Mouse (Mus musculus): Measurements from ENCODE around the gene Caln1. TPM values are rescaled to one million over a fixed set of nuclear protein-coding genes. Genes with fewer than 3 reads are reported as not detected.

The Caln1 gene
- polyA plus RNA-seq (2012; ENCODE audit: insufficient read depth, low replicate concordance), result not detected in 2 replicates

DNA sequence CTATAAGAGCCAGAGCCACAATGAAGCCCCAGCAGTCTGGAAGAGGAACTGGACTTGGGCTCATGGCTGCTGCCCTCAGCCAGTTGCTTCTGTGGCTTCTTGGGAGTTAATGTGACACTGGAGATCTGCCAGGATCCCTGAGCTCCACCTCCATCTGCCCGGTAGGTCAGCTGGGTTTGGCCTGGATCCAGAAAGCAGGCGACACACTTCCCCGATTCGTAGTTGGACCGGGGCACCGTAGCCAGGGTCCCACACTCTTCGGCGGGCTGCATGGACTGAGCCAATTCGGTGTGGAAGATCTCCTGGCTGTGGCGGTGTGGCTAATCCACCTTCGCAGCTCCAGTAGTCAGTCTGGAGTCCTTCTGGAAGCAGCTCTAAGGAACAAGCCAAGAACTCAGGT lies at the start of gene Caln1:
TSS of gene Caln1 (plus strand) at position 219 of the 400 bp plus-strand sequence.
- Histone ChIP-seq H3K36me3 (replicated peaks; ENCODE audit: low read length) (no peaks in the 10 kb centered on the region), H3K4me3 (replicated peaks) (no peak within 1 kb of the TSS), H3K9me3 (peaks cover 26% of the 10 kb centered on the region), H3K4me1 (no peaks in the 10 kb centered on the region), H3K27me3 (replicated peaks) (no peaks in the 10 kb centered on the region)
- TF ChIP-seq GATA1 (IDR thresholded peaks at IDR 0.05; ENCODE audit: borderline replicate concordance, low read length), result no peak
- TF ChIP-seq FLI1 (IDR thresholded peaks at IDR 0.05; ENCODE audit: low read length), result no peak

DNA sequence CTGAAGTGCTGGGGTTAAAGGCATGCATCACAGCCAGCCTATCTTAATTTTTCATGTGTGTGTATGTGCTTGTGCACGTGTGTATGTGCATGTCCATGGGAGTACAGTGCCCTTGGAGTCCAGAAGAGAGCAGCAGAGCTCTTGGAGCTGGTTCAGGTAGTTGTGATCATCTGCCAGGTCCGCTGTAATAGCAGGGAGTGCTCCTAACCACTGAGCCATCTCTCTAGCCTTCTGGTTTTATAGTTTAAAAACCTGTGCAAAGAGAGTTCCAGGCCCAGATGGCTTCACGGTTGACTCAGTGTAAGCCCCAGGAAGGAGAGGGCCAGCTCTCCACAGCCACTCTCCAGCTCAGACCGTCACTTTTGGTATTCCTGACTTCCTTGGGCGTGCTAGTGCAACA lies 49.5 kb upstream of the Caln1 start:
- no peaks in the 10 kb centered on the region for H3K27me3 ChIP-seq (replicated peaks)
- H3K4me1 ChIP-seq, result peaks cover 30% of the 10 kb centered on the region
- H3K36me3 ChIP-seq (replicated peaks; ENCODE audit: low read length), result peaks cover 70% of the 10 kb centered on the region
- no peak overlapping the region for H3K4me3 ChIP-seq (replicated peaks)
- peaks cover 8% of the 10 kb centered on the region for H3K9me3 ChIP-seq
- TF ChIP-seq FLI1 (IDR thresholded peaks at IDR 0.05; ENCODE audit: low read length) (no peak), GATA1 (IDR thresholded peaks at IDR 0.05; ENCODE audit: borderline replicate concordance, low read length) (no peak)

DNA sequence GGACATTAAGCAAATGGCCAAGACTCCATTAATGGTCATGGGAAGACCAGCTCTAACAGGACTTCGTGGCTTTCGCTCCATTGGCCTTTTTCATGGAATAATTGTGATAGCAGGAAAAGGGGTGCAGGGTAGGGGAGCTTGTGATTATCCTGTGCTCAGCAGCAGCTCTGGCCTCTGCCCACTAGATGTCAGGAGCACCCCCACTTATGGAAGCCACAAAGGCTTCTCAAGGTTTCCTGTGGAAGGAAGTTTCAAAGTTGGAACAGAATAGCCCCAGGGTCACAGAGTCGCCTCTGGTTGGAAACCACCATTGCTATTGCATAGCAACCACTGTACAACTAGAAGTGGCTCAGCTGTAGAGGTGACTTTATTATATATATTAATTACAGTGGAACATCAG lies 48.8 kb upstream of the Caln1 start:
- Histone ChIP-seq H3K36me3 (replicated peaks; ENCODE audit: low read length) (peaks cover 72% of the 10 kb centered on the region), H3K27me3 (replicated peaks) (no peaks in the 10 kb centered on the region), H3K9me3 (peaks cover 11% of the 10 kb centered on the region), H3K4me3 (replicated peaks) (no peak overlapping the region), H3K4me1 (peaks cover 30% of the 10 kb centered on the region)
- TF ChIP-seq GATA1 (IDR thresholded peaks at IDR 0.05; ENCODE audit: borderline replicate concordance, low read length) (no peak), FLI1 (IDR thresholded peaks at IDR 0.05; ENCODE audit: low read length) (no peak)

DNA sequence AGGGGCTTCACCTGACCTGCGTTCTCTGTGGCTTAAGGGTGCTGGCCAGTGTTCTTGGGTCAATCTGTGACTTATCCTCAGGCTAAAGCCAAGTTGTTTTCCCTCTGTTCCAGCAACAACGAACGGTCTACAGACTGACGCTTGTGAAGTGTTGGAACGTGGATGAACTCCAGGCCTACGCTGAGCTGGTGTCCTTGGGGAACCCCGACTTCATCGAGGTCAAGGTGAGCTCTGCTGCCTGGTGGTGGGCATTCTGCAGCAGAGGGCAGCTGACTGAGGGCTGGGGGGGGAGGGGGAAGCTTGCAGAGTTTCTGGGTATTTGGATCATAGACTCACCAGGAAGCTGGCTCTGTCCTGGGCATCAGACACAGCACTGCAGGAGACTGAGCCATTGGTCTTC lies 43.8 kb upstream of the Caln1 start:
- H3K9me3 ChIP-seq, result peaks cover 11% of the 10 kb centered on the region
- TF ChIP-seq GATA1 (IDR thresholded peaks at IDR 0.05; ENCODE audit: borderline replicate concordance, low read length) (no peak), FLI1 (IDR thresholded peaks at IDR 0.05; ENCODE audit: low read length) (no peak)
- H3K4me1 ChIP-seq, result peaks cover 46% of the 10 kb centered on the region
- no peak overlapping the region for H3K4me3 ChIP-seq (replicated peaks)
- H3K27me3 ChIP-seq (replicated peaks), result no peaks in the 10 kb centered on the region
- H3K36me3 ChIP-seq (replicated peaks; ENCODE audit: low read length), result peaks cover 71% of the 10 kb centered on the region

DNA sequence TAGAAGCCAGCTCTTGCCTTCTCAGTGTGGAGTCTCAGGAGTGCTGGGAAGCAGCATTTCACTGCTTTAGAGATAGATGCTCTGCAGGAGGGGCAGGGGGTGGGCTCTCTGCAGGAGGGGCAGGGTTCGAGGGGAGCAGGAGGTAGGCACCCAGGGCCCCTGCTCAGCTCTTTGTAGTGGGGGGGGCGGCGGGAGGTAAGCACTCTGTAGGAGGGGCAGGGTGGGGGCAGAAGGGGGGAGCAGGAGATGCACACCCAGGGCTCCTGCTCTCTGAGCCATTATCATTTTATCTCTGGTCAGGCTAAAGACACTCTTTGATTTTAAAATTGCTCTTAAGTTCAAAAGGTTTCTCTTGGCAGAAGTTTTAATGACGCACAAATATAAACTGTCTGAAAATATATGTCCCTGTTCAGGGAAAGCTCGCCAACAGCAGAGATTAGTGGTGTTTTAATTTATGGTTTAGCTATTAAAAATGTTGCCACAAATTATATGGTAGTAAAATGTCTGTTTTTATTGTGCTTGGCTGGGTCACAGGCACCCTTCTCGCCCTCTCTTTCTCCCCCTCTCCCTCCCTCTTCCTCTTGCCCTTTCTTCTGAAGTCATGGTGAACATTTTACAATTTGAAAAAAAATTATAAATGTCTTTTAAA lies 41.5 kb upstream of the Caln1 start:
- Histone ChIP-seq H3K4me1 (peaks cover 24% of the 10 kb centered on the region), H3K36me3 (replicated peaks; ENCODE audit: low read length) (peaks cover 70% of the 10 kb centered on the region), H3K9me3 (peaks cover 11% of the 10 kb centered on the region), H3K27me3 (replicated peaks) (no peaks in the 10 kb centered on the region), H3K4me3 (replicated peaks) (no peak overlapping the region)
- TF ChIP-seq GATA1 (IDR thresholded peaks at IDR 0.05; ENCODE audit: borderline replicate concordance, low read length) (no peak), FLI1 (IDR thresholded peaks at IDR 0.05; ENCODE audit: low read length) (no peak)

DNA sequence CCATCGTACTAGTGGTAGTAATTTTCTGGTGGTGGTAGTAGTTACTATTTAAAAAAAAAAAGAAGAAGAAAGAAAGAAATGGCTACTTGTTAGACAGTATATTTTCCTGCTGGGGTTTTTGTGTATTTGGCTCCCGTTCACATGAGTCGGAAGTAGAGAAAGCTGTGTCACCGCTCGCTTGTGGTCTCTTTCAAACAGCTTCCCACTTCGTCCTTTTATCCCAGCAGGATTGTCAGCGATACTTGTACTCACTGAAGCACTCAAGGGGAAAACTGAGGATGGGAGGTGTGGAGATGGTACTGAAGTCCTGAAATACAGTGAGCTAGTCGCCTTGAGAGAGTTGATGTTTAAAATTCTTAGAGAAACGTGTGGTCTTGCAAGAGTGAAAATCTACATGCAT lies 40.9 kb upstream of the Caln1 start:
- Histone ChIP-seq H3K27me3 (replicated peaks) (no peaks in the 10 kb centered on the region), H3K4me3 (replicated peaks) (no peak overlapping the region), H3K9me3 (peaks cover 11% of the 10 kb centered on the region), H3K36me3 (replicated peaks; ENCODE audit: low read length) (peaks cover 65% of the 10 kb centered on the region), H3K4me1 (peaks cover 24% of the 10 kb centered on the region)
- no peak for TF ChIP-seq FLI1 (IDR thresholded peaks at IDR 0.05; ENCODE audit: low read length)
- TF ChIP-seq GATA1 (IDR thresholded peaks at IDR 0.05; ENCODE audit: borderline replicate concordance, low read length), result no peak

DNA sequence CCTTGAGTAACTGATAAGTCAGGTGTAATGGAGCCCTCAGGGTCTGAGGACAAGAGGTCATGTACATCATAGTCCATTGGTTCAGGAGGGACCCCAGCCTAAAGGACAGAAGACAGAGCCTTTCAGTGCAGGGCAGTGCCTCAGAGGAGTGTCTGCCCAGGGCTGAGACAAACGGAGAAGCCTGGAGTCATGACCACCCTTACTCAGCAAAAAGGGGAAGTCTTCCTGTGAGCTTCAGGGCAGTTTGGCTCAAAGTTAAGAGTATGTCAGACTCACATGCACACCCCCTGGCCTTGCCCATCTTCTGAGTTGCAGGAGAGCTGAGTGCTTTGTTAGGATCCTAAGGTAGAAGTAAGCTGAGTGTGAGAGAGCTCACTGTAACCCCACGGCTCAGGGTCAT lies 39.4 kb upstream of the Caln1 start:
- peaks cover 62% of the 10 kb centered on the region for H3K36me3 ChIP-seq (replicated peaks; ENCODE audit: low read length)
- H3K4me3 ChIP-seq (replicated peaks), result no peak overlapping the region
- H3K9me3 ChIP-seq, result peaks cover 5% of the 10 kb centered on the region
- no peak for TF ChIP-seq FLI1 (IDR thresholded peaks at IDR 0.05; ENCODE audit: low read length)
- TF ChIP-seq GATA1 (IDR thresholded peaks at IDR 0.05; ENCODE audit: borderline replicate concordance, low read length), result no peak
- H3K4me1 ChIP-seq, result peaks cover 24% of the 10 kb centered on the region
- H3K27me3 ChIP-seq (replicated peaks), result no peaks in the 10 kb centered on the region

DNA sequence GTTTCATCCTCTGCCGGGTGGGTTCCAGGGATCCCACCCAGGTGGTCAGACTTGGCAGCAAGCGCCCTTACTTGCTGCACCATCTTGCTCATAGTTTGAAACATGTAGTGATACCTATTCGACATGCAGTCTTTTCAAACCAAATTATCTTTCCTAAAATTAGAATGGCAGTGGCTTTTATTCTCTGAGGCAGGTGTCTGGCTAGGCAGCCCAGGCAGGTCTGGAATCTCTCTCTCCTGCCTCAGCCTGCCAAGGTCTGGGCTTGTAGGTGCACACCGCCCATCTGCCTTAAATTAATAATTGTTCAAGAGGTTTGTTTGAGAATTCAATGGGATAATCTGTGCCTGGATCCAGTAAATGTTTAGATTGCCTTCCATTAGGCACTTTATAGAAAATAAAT lies 38.5 kb upstream of the Caln1 start:
- H3K36me3 ChIP-seq (replicated peaks; ENCODE audit: low read length), result peaks cover 62% of the 10 kb centered on the region
- H3K4me3 ChIP-seq (replicated peaks), result no peak overlapping the region
- no peaks in the 10 kb centered on the region for H3K27me3 ChIP-seq (replicated peaks)
- peaks cover 24% of the 10 kb centered on the region for H3K4me1 ChIP-seq
- no peak for TF ChIP-seq FLI1 (IDR thresholded peaks at IDR 0.05; ENCODE audit: low read length)
- peaks cover 7% of the 10 kb centered on the region for H3K9me3 ChIP-seq

DNA sequence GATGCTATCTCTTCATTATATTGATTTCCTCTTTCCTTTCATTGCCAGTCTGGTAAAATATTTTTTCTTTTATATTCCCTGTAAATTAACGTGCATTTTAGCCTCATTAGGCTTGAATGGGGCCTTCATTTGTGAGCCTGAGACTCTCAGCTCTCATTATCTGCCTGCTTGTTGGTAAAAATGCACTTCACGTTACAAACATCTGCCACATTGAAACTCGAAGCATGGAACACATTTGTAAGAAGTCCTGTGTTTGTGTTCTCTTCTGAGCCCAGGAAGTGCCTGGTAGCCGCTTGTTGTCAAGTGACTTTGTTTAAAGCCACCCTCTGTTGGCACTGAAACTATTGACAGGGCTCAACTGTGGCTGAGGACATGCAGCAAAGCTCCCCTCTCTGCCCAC lies 38.0 kb upstream of the Caln1 start:
- H3K36me3 ChIP-seq (replicated peaks; ENCODE audit: low read length), result peaks cover 62% of the 10 kb centered on the region

DNA sequence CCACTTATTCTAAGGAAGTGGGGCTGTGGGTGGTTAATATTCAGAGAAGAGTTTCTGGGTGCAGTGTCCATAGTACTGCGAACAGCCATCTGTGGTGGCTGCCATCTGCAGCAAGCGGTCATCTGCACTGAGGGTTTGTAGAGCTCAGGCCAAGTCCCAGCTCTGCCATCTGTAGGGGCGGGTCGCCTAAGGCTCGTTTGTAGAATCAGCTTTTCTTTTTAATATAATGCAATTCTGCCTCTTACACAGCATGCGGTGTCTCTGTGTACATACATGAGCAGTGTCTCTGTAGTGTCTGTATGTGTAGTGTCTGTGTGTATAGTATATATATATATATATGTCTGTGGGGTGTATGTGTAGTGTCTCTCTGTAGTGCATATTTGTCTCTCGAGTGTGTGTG lies 35.7 kb upstream of the Caln1 start:
- no peaks in the 10 kb centered on the region for H3K27me3 ChIP-seq (replicated peaks)
- no peak overlapping the region for H3K4me3 ChIP-seq (replicated peaks)
- peaks cover 7% of the 10 kb centered on the region for H3K9me3 ChIP-seq
- H3K4me1 ChIP-seq, result peaks cover 20% of the 10 kb centered on the region
- H3K36me3 ChIP-seq (replicated peaks; ENCODE audit: low read length), result peaks cover 71% of the 10 kb centered on the region
- TF ChIP-seq FLI1 (IDR thresholded peaks at IDR 0.05; ENCODE audit: low read length) (no peak), GATA1 (IDR thresholded peaks at IDR 0.05; ENCODE audit: borderline replicate concordance, low read length) (no peak)

More for the DNA sequence above, 38.0 kb upstream of the Caln1 start:
- Histone ChIP-seq H3K9me3 (peaks cover 7% of the 10 kb centered on the region), H3K4me3 (replicated peaks) (no peak overlapping the region), H3K27me3 (replicated peaks) (no peaks in the 10 kb centered on the region), H3K4me1 (peaks cover 24% of the 10 kb centered on the region)
- TF ChIP-seq FLI1 (IDR thresholded peaks at IDR 0.05; ENCODE audit: low read length), result no peak
- TF ChIP-seq GATA1 (IDR thresholded peaks at IDR 0.05; ENCODE audit: borderline replicate concordance, low read length), result no peak

All from megakaryocyte, embryonic 14.5 days (primary cell).